Mouse (Mus musculus): ENCODE data around the gene Map3k3. TPM values are rescaled to one million over a fixed set of nuclear protein-coding genes. Genes with fewer than 3 reads are reported as not detected.
"Not testable (repeated sequence)": the region's sequence is repeated elsewhere in the genome, so short reads cannot be mapped to it uniquely, and the experiment has no call there.

The Map3k3 gene
- total RNA-seq, 2 experiments from 2014 or later, result 45.0 to 81.8 TPM

DNA sequence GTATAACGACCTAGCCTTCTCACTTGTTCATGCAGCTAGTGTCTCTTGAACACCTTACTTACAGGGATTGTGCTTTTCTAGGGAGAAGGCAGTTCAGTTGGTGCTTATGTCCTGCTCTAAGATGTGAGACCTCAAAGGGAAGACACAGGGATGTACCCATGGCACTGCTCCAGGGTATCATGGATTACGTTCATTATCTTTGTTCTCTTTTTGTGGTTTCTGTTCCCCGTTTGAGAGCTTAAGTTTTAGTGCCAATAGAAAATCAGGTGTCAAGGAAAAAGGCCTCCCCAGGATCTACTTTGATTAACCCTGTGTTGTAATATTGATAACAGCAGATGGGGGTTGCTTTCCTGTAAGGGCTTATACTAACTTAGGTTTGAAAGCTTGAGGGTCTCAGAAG, 10.6 kb upstream of the Map3k3 start:
- ATAC-seq (ENCODE audit: poor library complexity, severe bottlenecking), result peak; percentile 36; the same call in 1 of the 2 replicates

DNA sequence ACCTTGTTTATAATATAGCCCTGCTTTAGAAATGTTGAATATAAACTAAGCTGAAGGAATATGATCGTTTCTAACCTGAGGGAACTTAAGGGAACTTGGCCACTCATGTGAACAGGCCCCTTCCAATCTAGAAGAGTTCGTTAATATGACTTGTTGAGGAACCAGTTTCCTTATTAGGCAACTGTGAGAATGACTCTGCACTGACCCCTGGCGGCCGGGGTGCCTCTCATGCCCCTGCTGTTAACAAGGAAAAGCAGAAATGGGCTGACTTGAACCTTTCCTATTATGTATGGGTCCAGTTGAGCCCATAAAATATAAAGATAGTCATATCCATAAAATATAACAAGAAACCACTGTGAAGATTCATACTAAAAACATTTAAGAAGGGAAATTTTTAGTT, 8.1 kb upstream of the Map3k3 start:
- ATAC-seq (ENCODE audit: poor library complexity, severe bottlenecking), result peak; percentile 98

DNA sequence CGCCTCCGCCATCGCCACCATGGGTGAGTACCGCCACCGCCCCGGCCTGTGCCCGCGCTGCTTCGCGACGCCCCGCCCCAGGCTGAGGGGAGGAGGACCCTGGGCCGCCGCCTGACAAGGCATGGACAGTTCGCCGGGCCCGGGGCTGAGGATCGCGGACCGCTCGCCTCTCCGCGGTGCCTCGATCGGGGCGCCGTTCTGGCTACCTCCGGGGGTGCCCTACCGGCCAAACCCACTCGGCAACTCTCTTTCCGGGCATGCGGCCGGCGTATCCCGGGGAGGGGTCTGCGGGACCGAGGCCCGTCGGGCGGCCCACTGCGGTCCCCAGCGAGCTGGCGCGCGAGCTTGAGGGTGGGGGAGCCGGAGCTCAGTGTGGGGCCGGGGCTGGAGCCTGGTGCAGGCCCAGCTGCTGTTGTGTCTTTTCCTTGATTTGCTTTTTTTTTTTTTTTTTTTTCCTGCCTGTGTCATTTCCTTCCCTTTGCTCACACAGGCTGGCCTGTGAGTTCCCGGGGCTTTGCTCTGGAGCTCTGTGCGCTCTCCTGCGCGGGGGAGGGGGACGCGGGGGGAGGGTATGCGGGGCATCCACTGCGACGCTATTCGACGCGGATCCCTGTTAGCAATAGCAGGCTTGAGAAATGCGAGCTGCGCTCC, 623 bp downstream of the Map3k3 start:
- ATAC-seq (ENCODE audit: poor library complexity, severe bottlenecking), result peak; percentile 49

DNA sequence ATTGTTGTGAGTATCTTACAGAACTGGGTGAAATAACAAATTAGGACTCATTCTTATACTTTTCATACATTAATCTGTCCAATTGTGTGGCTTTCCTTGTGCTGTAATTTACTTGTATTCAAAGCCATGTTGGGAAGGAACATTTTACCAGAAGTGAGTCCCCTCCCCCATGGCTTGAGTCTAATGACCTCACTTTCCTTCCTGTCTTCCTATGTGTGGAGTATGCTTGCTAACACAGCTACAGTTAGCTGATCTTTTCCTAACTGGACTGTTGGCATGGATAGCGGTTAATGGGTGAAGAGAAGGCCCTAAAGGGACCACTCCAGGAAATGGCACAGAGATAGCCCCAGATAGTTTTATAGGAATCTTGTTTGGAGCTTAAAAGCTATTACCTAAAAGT, 13.8 kb downstream of the Map3k3 start:
- no peak for ATAC-seq (ENCODE audit: poor library complexity, severe bottlenecking)

DNA sequence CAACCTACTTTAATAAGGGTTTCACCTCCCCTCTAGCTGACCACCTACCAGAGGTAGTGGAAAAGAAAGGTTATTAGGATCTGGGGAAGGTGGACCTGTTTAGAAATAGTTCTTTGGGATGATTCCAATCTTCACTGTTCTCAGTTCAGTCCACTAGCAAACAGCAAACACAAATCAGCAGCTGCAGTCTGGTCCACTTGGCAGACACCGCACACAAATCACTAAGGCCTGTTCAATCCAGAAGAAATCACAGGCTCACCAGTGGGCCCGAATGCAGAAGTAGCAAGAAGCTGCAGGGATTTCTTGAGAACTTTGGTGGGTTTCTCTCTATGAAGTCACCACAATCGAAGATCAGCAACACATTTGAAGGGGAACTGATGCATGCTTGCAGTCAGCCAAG, 18.5 kb downstream of the Map3k3 start:
- ATAC-seq (ENCODE audit: poor library complexity, severe bottlenecking), result no peak

DNA sequence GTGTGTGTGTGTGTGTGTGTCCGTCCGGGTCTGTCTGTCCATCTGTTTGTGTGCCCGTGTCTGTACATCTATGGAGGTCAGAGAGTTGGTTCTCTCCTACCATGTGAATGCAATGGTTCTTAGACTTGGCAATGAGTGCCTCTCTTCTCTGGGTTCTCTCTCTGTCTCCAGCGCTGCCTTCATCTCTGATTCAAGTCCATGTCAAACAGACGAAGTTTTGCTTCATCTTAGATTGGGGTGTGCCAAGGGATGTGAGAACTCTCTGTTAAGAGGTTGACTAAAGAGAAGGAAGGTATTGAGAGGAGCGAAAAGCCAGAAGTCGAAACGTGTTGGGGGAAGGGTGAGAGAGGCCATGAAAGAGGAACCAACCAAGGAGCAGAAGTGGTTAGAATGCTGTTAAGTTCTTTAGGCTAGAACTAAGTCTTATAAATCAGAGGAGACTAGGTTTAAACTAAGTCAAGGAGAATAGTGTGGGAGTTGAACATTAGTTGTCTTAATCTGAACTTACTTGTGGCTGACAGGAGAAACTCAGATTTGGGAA, 21.7 kb downstream of the Map3k3 start:
- ATAC-seq (ENCODE audit: poor library complexity, severe bottlenecking), result peak; percentile 97

DNA sequence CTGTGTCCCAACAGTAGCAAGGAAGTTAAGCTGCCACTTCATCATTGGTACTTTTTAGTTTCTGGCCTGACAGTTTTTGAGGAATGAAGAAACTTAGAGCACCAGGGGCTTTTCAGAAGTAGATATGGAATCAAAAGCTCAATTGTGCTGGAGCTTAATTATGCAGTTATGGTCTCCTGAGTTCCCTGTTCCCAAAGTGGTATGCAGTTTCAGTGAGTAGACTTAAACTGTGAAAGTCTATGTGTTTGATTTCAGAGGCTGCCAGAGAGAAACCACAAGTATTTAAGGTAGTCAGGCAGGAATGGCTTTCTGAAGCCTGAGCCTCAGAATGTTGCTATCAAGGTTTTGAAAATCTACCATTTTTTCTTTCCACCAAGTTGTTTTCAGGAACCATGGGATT, 27.3 kb downstream of the Map3k3 start:
- ATAC-seq (ENCODE audit: poor library complexity, severe bottlenecking), result no peak

DNA sequence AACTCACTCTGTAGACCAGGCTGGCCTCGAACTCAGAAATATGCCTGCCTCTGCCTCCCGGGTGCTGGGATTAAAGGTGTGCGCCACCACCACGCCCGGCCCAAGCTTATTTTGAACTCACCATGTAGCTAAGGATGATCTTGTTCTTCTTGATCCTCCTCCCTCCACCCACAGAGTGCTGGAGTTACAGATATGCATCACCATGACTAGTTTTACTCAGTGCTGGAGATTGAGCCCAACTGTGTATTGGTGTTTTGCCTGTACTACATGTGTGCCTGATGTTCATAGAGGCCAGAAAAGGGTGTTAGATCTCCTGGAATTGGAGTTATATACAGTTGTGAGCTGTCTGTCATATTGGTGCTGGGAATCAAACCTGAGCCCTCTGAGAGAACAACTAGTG, 37.8 kb downstream of the Map3k3 start:
- ATAC-seq (ENCODE audit: poor library complexity, severe bottlenecking), result peak; percentile 25

DNA sequence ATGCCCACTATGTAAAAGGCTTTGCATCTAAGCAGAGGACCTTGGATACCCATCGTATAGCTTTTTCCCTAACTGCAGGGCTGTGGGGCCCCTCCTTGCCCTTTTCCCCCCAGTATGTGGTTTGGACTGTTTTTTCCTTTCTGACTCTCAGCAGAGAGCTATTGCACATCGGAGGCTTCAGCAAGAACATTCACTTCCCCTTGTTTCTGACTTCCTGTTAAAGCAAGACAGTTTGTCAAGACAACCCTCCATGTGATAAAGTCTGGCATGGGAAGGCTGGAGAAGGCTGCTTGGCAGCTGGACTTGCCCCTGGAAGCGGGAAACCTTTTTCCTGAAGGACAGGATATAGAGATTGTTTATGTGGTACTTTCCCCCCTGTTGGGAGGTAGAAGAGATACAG, 38.3 kb downstream of the Map3k3 start:
- ATAC-seq (ENCODE audit: poor library complexity, severe bottlenecking), result peak; percentile 98

DNA sequence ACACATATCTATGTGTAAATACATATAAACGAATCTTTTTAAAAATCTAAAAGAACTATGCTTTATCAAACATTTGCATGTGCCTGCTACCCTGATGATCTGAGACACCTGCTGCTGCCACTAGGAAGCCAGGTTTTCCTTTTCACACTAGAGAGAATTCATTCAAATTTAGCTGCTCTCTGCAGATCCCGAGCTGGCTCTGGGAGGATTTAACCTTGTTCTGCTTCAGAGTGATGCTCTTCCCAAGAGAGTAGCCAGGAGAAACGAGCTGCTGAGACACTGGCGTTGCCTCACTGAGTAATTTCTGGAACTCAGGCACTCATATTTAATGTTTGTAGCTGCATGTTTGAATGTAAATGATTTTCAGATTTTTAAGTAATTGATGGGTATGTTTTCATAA, 40.4 kb downstream of the Map3k3 start:
- no peak for ATAC-seq (ENCODE audit: poor library complexity, severe bottlenecking)

DNA sequence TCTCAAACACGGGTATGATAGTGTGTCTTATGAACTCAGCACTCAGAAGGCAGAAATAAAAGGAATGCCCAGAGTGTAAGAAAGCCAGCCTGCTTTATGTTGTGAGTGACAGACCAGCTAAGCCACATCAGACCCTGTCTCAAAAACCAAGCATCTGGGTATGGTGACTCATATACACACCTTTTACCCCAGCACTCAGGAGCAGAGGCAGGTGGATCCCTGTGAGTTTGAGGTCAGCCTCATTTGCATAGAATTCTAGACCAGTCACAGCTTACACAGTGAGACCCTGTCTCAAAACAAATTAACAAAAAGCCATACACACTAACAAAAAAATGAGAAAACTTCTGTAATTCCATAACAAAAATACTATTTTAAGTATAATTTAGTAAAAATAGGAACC, 41.4 kb downstream of the Map3k3 start:
- ATAC-seq (ENCODE audit: poor library complexity, severe bottlenecking), result no peak

DNA sequence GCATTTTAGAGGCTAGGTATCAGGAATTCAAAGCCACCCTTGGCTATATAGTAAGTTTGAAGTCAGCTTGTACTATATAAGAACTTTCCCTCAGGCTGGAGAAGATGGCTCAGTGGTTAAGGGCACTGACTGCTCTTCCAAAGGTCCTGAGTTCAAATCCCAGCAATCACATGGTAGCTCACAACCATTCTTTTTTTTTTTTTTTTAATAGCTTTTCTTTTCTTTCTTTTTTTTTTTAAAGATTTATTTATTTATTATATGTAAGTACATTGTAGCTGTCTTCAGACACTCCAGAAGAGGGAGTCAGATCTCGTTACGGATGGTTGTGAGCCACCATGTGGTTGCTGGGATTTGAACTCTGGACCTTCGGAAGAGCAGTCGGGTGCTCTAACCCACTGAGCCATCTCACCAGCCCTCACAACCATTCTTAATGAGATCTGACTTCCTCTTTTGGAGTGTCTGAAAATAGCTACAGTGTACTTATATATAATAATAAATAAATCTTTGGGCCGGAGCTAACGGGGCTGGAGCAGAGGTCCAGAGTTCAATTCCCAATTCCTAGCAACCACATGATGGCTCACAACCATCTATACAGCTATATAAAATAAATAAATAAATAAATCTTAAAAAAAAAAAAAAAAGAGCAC, 42.4 kb downstream of the Map3k3 start:
- not testable (repeated sequence) for ATAC-seq (ENCODE audit: poor library complexity, severe bottlenecking)

DNA sequence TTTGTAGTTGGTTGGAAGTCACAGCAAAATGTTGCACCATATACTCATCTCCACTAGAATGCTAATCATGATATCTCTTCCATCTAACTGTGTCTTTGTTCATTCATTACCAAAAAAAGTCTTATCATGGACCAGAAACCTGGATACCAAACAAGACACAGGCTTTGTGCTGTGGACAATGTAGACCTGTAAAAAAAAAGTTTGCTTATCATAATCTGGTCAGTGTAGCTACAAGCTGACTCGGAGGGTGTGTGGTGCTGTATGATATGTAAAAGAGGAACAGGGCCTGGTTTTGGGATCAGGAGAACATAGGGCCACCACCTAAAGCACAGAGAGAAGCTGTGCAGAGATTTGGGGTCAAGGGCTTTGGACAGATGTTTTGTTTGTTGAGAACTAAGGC, 45.1 kb downstream of the Map3k3 start:
- no peak for ATAC-seq (ENCODE audit: poor library complexity, severe bottlenecking)

DNA sequence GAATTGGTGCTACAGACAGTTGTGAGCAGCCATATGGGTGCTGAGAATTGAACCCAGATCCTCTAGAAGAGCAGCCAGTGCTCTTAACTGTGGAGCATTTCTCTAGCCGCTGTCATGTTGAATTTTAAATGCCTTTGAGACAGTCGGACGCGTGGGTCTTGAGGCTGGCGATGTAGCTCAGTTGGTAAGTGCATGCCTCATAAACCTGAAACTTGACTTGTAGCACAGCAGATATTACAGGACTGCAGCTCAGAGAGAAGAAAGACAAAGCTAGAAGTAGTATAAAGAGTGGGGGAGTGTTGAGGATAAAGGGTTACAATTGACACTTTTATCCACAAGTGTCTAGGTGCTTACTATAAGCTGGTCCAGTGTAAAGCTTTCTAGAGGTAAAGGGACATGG, 48.1 kb downstream of the Map3k3 start:
- no peak for ATAC-seq (ENCODE audit: poor library complexity, severe bottlenecking)

DNA sequence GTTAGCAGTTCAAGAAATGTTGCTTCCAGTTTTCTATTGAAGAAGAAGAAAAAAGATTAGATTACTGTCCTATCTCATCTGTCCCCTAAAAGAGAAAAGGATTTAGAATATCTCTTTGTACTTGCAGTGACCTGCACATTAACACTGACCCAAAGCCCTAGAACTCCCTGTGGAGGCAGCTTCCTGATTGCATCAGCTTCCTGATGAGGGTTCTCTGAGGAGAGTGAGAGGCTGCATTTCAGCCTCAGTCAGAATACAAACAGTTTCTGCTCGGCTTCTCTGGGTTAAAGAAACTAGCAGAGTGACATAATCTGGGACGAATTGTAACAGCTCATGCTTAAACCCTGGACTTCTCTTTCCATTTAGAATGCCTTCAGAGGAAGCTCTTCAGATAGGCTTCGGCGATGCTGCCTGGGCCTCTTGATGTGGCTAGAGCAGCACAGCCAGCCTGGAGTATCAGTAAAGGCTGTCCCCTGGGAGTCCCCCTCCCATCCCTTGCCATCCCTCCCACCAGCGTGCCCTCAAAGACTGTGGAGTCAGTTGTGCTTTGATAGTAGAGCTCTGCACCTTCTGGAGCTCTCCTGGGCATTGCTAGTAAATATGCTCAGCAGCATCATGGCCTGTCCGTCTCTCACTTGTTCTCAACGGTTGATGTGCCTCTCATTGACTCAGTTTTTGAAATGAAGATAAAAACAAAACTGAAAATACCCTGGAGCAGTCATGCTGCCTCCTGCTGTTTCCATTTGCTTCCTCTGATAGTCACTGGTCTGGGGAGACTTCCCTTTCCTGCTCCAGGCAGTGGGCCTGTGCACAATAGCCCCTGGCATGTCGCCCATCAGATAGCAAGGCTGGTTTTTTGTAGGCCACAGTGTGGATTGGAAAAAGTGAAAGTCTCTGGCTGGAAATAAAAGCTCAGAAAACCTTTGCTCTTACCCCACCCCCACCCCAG, 50.4 kb downstream of the Map3k3 start:
- ATAC-seq (ENCODE audit: poor library complexity, severe bottlenecking), result peak; percentile 81

DNA sequence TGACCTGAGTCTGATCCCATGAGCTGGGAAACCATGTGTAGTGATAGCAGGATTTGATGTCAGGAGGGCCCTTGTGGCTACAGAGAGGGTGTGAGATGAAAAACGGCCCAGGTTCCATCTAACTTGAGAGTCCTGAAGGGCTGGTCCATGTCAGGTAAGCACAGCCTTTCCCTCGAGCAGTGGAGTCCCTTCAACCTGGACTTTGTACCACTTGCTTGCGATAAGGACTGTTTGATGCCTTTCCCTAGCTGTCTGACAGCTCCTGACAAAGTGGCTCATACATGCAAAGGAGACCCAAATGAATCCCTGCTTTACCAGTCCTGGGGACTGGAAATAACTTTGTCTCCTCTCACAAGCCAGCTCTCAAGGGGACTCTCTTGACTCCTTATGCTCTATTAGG, 66.8 kb downstream of the Map3k3 start:
- ATAC-seq (ENCODE audit: poor library complexity, severe bottlenecking), result no peak

DNA sequence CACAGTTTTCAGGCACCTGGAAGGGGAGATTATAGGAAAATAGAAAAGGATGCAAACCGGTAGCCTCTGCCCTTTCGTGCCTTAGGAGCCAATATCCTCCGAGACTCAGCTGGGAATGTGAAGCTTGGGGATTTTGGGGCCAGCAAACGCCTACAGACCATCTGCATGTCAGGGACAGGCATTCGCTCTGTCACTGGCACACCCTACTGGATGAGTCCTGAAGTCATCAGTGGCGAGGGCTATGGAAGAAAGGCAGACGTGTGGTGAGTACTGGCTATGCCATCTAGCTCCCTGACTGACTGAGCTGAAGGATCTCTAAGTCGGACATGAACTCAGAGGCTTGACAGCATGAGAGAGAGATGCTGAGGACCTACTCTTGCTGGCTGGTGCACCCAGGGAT, 67.7 kb downstream of the Map3k3 start:
- ATAC-seq (ENCODE audit: poor library complexity, severe bottlenecking), result no peak

DNA sequence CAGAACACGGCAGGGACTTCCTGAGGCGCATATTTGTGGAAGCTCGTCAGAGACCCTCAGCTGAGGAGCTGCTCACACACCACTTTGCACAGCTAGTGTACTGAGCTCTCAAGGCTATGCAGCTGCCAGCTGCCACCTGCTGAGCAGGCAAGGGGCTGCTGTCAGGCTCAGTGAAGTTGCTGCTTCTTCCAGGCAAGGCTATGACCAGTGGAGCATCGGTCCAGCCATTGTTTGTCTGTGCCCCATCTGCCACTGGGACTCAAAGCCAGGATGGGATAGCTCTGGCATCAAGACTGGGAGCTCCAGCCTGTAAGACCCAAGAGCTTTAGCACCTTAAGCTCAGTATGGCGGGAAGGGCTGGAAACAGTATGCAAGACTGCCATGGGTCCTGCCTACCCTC, 69.7 kb downstream of the Map3k3 start:
- no peak for ATAC-seq (ENCODE audit: poor library complexity, severe bottlenecking)

DNA sequence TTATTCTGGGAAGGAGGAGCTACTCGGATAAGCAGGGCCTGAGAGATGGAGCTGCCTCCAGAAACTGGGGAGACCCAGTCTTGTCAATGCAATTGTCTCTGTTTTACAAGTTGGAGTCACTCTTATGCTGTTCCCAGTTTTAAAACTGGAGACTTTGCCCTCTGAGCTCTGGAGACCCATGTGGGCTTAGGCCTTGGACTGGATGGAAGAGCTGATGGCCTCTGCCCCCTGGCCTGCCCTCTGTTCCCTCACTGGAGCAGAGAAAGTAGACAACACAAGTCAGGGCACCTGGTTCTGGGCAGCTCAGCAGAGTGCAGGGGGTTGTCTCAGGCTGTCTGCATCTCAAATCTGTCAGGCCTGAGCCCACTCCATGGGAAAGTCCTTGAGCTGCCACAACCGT, 70.4 kb downstream of the Map3k3 start:
- ATAC-seq (ENCODE audit: poor library complexity, severe bottlenecking), result no peak

DNA sequence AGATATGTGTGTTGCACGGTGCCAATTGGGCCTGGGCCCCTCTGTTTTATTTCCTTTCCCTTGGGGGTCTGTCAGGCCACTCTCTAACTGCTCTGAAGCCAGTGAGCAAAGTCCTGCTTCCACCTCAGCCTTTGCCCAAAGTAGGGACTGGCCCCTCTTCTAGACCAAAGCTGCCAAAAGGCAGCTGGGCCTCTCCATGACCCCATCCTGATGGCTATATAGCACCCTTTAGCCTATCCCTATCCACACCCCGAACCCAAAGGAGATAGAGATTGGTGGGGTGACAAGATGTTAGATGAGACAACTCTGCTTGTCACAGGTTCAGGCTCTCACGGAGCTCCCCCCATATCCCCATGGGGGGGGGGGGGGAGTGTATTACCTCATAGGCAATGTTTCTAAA, 71.3 kb downstream of the Map3k3 start:
- ATAC-seq (ENCODE audit: poor library complexity, severe bottlenecking), result no peak

DNA sequence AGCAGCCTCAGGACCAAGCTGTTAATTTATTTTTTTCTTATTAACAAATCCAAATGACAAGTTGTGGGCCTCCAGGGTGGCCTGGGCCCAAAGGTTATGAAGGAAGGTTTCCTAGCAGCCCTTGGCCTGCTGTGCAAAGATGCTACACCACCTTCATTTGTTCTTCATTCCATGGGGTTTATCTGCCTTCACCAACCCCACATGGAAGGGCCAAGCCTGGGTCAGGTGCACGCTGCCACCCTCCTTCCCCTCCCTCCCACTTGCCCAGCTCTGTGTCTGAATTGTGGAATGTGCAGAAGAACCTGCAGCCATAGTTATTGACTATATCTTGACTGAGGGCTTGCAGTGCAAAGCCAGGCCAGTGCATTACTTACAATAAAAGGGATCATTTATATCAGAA, 71.8 kb downstream of the Map3k3 start:
- no peak for ATAC-seq (ENCODE audit: poor library complexity, severe bottlenecking)

DNA sequence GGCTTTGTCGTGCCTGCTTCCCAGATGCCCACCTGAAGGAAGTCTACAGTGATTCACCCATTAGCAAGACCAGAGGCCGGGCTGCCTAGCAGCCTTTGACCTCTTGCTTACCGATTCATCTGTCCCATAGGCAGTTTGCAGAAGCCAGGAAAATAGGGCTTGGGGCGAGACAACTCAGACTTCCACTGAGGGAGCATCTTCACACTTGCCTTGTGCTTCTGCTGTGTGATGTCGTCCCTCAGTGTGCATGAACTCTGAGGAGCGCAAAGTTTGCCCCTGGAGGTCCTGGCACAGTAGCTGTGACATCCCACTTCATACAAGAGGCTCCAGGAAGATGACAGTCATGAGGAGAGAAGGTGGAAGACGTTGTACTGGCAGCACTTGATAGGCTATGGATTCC, 72.7 kb downstream of the Map3k3 start:
- ATAC-seq (ENCODE audit: poor library complexity, severe bottlenecking), result no peak

All from megakaryocyte, adult 5-6 weeks (primary cell).